Mouse (Mus musculus): ENCODE measurements around the gene Tirap. TPM values are rescaled to one million over a fixed set of nuclear protein-coding genes. Genes with fewer than 3 reads are reported as not detected.
A peak's percentile ranks its signal among the peaks of the same experiment; 100 is the strongest.

Tirap gene
- total and polyA plus RNA-seq, 2 experiments from 2014 or later: 3.4 to 4.3 TPM

GRCm38 (mm10) chr9:35145829-35146228 lies 54.3 kb downstream of the Tirap start:
- Histone ChIP-seq H3K4me1 (ENCODE audit: insufficient read depth, low read length) (no peaks in the 10 kb centered on the region), H3K27me3 (ENCODE audit: insufficient read depth, low read length) (no peaks in the 10 kb centered on the region), H3K36me3 (ENCODE audit: insufficient read depth, low read length) (no peaks in the 10 kb centered on the region), H3K4me3 (ENCODE audit: low read depth, low read length) (no peak overlapping the region), H3K4me2 (ENCODE audit: low read depth, low read length, poor library complexity, severe bottlenecking) (no peak overlapping the region), H3K9ac (replicated peaks; ENCODE audit: low read length, poor library complexity, severe bottlenecking) (no peak overlapping the region), H3K27ac (ENCODE audit: low read depth, low read length) (no peak overlapping the region), H3K9me3 (ENCODE audit: low read length) (no peaks in the 10 kb centered on the region)
- TF ChIP-seq CTCF (IDR thresholded peaks at IDR 0.05): no peak
- WGBS: 87% methylated on average over 1 of the region's 1 CpGs
- no peak for DNase-seq (ENCODE audit: low spot score)
- no peak for ATAC-seq (ENCODE audit: low FRiP score)

GRCm38 (mm10) chr9:35145118-35145517 lies 55.0 kb downstream of the Tirap start:
- Histone ChIP-seq H3K36me3 (ENCODE audit: insufficient read depth, low read length) (no peaks in the 10 kb centered on the region), H3K4me3 (ENCODE audit: low read depth, low read length) (no peak overlapping the region), H3K27ac (ENCODE audit: low read depth, low read length) (no peak overlapping the region), H3K4me1 (ENCODE audit: insufficient read depth, low read length) (no peaks in the 10 kb centered on the region), H3K9me3 (ENCODE audit: low read length) (no peaks in the 10 kb centered on the region), H3K9ac (replicated peaks; ENCODE audit: low read length, poor library complexity, severe bottlenecking) (no peak overlapping the region), H3K4me2 (ENCODE audit: low read depth, low read length, poor library complexity, severe bottlenecking) (no peak overlapping the region), H3K27me3 (ENCODE audit: insufficient read depth, low read length) (no peaks in the 10 kb centered on the region)
- ATAC-seq (ENCODE audit: low FRiP score) (no peak), DNase-seq (ENCODE audit: low spot score) (no peak)
- TF ChIP-seq CTCF (IDR thresholded peaks at IDR 0.05): no peak
- WGBS: 89% methylated on average over 9 of the region's 9 CpGs

GRCm38 (mm10) chr9:35142221-35142620 lies 57.9 kb downstream of the Tirap start:
- no peak for TF ChIP-seq CTCF (IDR thresholded peaks at IDR 0.05)
- WGBS: 88% methylated on average over 2 of the region's 2 CpGs
- no peak overlapping the region for H3K27ac ChIP-seq (ENCODE audit: low read depth, low read length)
- H3K36me3 ChIP-seq (ENCODE audit: insufficient read depth, low read length): no peaks in the 10 kb centered on the region
- no peak overlapping the region for H3K4me3 ChIP-seq (ENCODE audit: low read depth, low read length)
- no peak overlapping the region for H3K4me2 ChIP-seq (ENCODE audit: low read depth, low read length, poor library complexity, severe bottlenecking)
- no peaks in the 10 kb centered on the region for H3K9me3 ChIP-seq (ENCODE audit: low read length)
- no peak for ATAC-seq (ENCODE audit: low FRiP score)
- no peaks in the 10 kb centered on the region for H3K27me3 ChIP-seq (ENCODE audit: insufficient read depth, low read length)
- no peak for DNase-seq (ENCODE audit: low spot score)
- no peaks in the 10 kb centered on the region for H3K4me1 ChIP-seq (ENCODE audit: insufficient read depth, low read length)
- H3K9ac ChIP-seq (replicated peaks; ENCODE audit: low read length, poor library complexity, severe bottlenecking): no peak overlapping the region

DNA sequence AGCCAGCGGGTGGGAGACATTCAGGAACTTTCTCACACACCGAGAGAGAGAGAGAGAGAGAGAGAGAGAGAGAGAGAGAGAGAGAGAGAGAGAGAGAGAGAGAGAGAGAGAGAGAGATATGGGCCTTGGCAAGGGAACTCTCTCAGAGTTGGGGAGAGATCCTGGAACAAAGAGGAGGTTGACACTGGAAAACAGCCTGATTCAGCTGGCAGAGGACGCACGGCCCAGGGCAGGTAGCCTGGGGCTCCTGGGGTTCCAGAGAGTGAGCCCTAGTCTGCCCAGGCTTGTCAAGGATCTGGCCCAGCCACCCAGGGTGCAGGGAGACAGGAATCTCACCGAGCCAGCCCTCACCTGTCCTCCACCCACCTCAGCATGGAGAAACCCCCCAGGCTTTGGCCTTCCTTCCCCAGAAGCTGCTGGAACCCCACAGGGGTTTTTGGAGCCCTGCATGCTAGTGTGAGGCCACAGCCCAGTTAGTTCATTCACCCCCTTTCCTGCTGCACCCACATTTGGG lies 60.8 kb downstream of the Tirap start:
- DNase-seq (ENCODE audit: low spot score): no peak
- peaks cover 4% of the 10 kb centered on the region; the same call in 1 of the 2 replicates for H3K36me3 ChIP-seq (ENCODE audit: insufficient read depth, low read length)
- 75% methylated on average over 5 of the region's 5 CpGs for WGBS
- H3K9ac ChIP-seq (replicated peaks; ENCODE audit: low read length, poor library complexity, severe bottlenecking): no peak overlapping the region
- no peak overlapping the region for H3K27ac ChIP-seq (ENCODE audit: low read depth, low read length)
- TF ChIP-seq CTCF (IDR thresholded peaks at IDR 0.05): no peak
- H3K4me2 ChIP-seq (ENCODE audit: low read depth, low read length, poor library complexity, severe bottlenecking): no peak overlapping the region
- no peaks in the 10 kb centered on the region for H3K27me3 ChIP-seq (ENCODE audit: insufficient read depth, low read length)
- H3K4me3 ChIP-seq (ENCODE audit: low read depth, low read length): no peak overlapping the region
- ATAC-seq (ENCODE audit: low FRiP score): no peak
- H3K9me3 ChIP-seq (ENCODE audit: low read length): no peaks in the 10 kb centered on the region
- no peaks in the 10 kb centered on the region for H3K4me1 ChIP-seq (ENCODE audit: insufficient read depth, low read length)

- WGBS: 92% methylated on average over 7 of the region's 7 CpGs
- ATAC-seq (ENCODE audit: low FRiP score): no peak
- Histone ChIP-seq H3K9ac (replicated peaks; ENCODE audit: low read length, poor library complexity, severe bottlenecking) (no peak overlapping the region), H3K27ac (ENCODE audit: low read depth, low read length) (no peak overlapping the region), H3K36me3 (ENCODE audit: insufficient read depth, low read length) (peaks cover 4% of the 10 kb centered on the region; the same call in 1 of the 2 replicates), H3K27me3 (ENCODE audit: insufficient read depth, low read length) (no peaks in the 10 kb centered on the region), H3K9me3 (ENCODE audit: low read length) (no peaks in the 10 kb centered on the region), H3K4me3 (ENCODE audit: low read depth, low read length) (no peak overlapping the region), H3K4me2 (ENCODE audit: low read depth, low read length, poor library complexity, severe bottlenecking) (no peak overlapping the region), H3K4me1 (ENCODE audit: insufficient read depth, low read length) (no peaks in the 10 kb centered on the region)
- no peak for TF ChIP-seq CTCF (IDR thresholded peaks at IDR 0.05)
- DNase-seq (ENCODE audit: low spot score): no peak
These were observed 62.1 kb downstream of the Tirap start for GRCm38 (mm10) chr9:35138029-35138428.

DNA sequence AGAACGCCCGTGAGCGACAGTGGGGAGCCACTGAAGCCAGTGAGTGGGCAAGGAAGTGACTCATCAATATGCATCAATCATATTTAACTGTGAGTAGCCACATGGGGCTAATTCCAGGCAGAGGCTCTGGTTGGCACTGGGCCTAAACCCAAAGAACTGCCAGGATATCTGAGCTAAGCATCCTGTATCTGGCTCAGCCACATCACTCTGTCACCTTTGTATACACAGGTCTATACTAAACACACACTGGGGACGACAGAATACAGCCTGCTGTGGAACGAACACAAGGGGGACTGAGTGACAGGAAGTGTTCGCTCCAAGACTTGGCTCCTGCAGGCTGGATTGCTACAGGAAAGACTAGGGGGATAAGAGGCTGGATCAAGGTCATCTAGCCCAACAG lies 64.5 kb downstream of the Tirap start:
- H3K36me3 ChIP-seq (ENCODE audit: insufficient read depth, low read length): peaks cover 4% of the 10 kb centered on the region; the same call in 1 of the 2 replicates
- H3K27ac ChIP-seq (ENCODE audit: low read depth, low read length): no peak overlapping the region
- DNase-seq (ENCODE audit: low spot score) (peak; percentile 36), ATAC-seq (ENCODE audit: low FRiP score) (no peak)
- no peak for TF ChIP-seq CTCF (IDR thresholded peaks at IDR 0.05)
- no peak overlapping the region for H3K9ac ChIP-seq (replicated peaks; ENCODE audit: low read length, poor library complexity, severe bottlenecking)
- no peaks in the 10 kb centered on the region for H3K4me1 ChIP-seq (ENCODE audit: insufficient read depth, low read length)
- no peaks in the 10 kb centered on the region for H3K27me3 ChIP-seq (ENCODE audit: insufficient read depth, low read length)
- 60% methylated on average over 6 of the region's 6 CpGs for WGBS
- H3K9me3 ChIP-seq (ENCODE audit: low read length): no peaks in the 10 kb centered on the region
- H3K4me3 ChIP-seq (ENCODE audit: low read depth, low read length): no peak overlapping the region
- no peak overlapping the region for H3K4me2 ChIP-seq (ENCODE audit: low read depth, low read length, poor library complexity, severe bottlenecking)

Other genes starting within 250 kb of the Tirap start
- gene St3gal4, start 81.0 kb downstream of the Tirap start, total RNA-seq (2014; rRNA removed): 25.0 and 29.8 TPM in 2 replicates
- 19.6 and 20.0 TPM in 2 replicates for gene St3gal4, start 81.0 kb downstream of the Tirap start, polyA plus RNA-seq (2015; fragmentation: Nextera tagmentation; extraction: Ambion mirVana)
- gene Dcps, start 24.2 kb downstream of the Tirap start, total RNA-seq (2014; rRNA removed): 39.6 and 41.4 TPM in 2 replicates
- gene Dcps, start 24.2 kb downstream of the Tirap start, polyA plus RNA-seq (2015; fragmentation: Nextera tagmentation; extraction: Ambion mirVana): 56.5 and 58.4 TPM in 2 replicates
- 39.6 and 43.2 TPM in 2 replicates for gene Srpr, start 116 bp downstream of the Tirap start, total RNA-seq (2014; rRNA removed)
- 61.0 and 63.0 TPM in 2 replicates for gene Srpr, start 116 bp downstream of the Tirap start, polyA plus RNA-seq (2015; fragmentation: Nextera tagmentation; extraction: Ambion mirVana)
- gene Foxred1, start 10.8 kb upstream of the Tirap start, total RNA-seq (2014; rRNA removed): 36.3 and 39.8 TPM in 2 replicates
- 46.5 and 47.0 TPM in 2 replicates for gene Foxred1, start 10.8 kb upstream of the Tirap start, polyA plus RNA-seq (2015; fragmentation: Nextera tagmentation; extraction: Ambion mirVana)
- 24.6 and 29.4 TPM in 2 replicates for gene Fam118b, start 67.5 kb upstream of the Tirap start, total RNA-seq (2014; rRNA removed)
- gene Fam118b, start 67.5 kb upstream of the Tirap start, polyA plus RNA-seq (2015; fragmentation: Nextera tagmentation; extraction: Ambion mirVana): 37.4 and 41.5 TPM in 2 replicates
- 6.9 and 8.7 TPM in 2 replicates for gene Rpusd4, start 67.6 kb upstream of the Tirap start, total RNA-seq (2014; rRNA removed)
- 10.6 and 11.0 TPM in 2 replicates for gene Rpusd4, start 67.6 kb upstream of the Tirap start, polyA plus RNA-seq (2015; fragmentation: Nextera tagmentation; extraction: Ambion mirVana)
- 11.4 and 12.3 TPM in 2 replicates for gene Cdon, start 220.8 kb upstream of the Tirap start, total RNA-seq (2014; rRNA removed)
- 0.65 and 0.81 TPM in 2 replicates for gene Cdon, start 220.8 kb upstream of the Tirap start, polyA plus RNA-seq (2015; fragmentation: Nextera tagmentation; extraction: Ambion mirVana)

Measured in midbrain, postnatal 0 days (tissue).